ENCODE assay signal across 9 mouse cellular contexts in genomic region chr17:56479358-56479757, GRCm38 (mm10). TPM values are rescaled to one million over a fixed set of nuclear protein-coding genes. Genes with fewer than 3 reads are reported as not detected.
DNase-seq lines count a peak whose midpoint lies in the region; ATAC-seq and TF ChIP-seq lines count a peak whose summit lies in the region.
"Had no signal": no experiment of that assay in that cellular context is flagged by ENCODE, and none has a peak within 500 bp of the region (broad histone marks: within the 10 kb centered on the region; RNA-seq: fewer than 3 reads in every experiment).

No protein-coding gene starts in this region.

- peaks cover 8% of the 10 kb centered on the region for H3K4me1 ChIP-seq in intestine, embryonic 14.5 days (replicated peaks; ENCODE audit: control insufficient read depth, insufficient read depth, low read length)
- H3K4me1 ChIP-seq in intestine, embryonic 15.5 days (replicated peaks) = peaks cover 16% of the 10 kb centered on the region
- no peaks in the 10 kb centered on the region for H3K4me1 ChIP-seq in midbrain, postnatal 0 days (ENCODE audit: insufficient read depth, low read length)
- peaks cover 16% of the 10 kb centered on the region for H3K4me1 ChIP-seq in thymus, adult 2 months (replicated peaks; ENCODE audit: control insufficient read depth, insufficient read depth, low read length)

- H3K9ac ChIP-seq in intestine, embryonic 14.5 days (ENCODE audit: low read length) = no peak overlapping the region
- H3K9ac ChIP-seq in intestine, embryonic 15.5 days = no peak overlapping the region
- H3K9ac ChIP-seq in midbrain, postnatal 0 days (replicated peaks; ENCODE audit: low read length, poor library complexity, severe bottlenecking) = no peak overlapping the region
- H3K9ac ChIP-seq: limb, embryonic 15.5 days had no signal

- H3K9me3 ChIP-seq in intestine, embryonic 14.5 days (ENCODE audit: control insufficient read depth, low read length) = peaks cover 5% of the 10 kb centered on the region; the same call in 1 of the 2 replicates
- no peaks in the 10 kb centered on the region for H3K9me3 ChIP-seq in intestine, embryonic 15.5 days
- H3K9me3 ChIP-seq in midbrain, postnatal 0 days (ENCODE audit: low read length) = no peaks in the 10 kb centered on the region
- H3K9me3 ChIP-seq: limb, embryonic 15.5 days had no signal

- no peak for TF ChIP-seq POLR2A in thymus, adult 2 months (IDR thresholded peaks at IDR 0.05; ENCODE audit: control insufficient read depth, extremely low read depth, insufficient read depth, low read length, poor library complexity)

- 19% methylated on average over 6 of the region's 6 CpGs for WGBS in intestine, embryonic 14.5 days
- WGBS in intestine, embryonic 15.5 days = 16% methylated on average over 6 of the region's 6 CpGs
- WGBS in midbrain, postnatal 0 days = 16% methylated on average over 6 of the region's 6 CpGs
- WGBS in thymus, adult 2 months = 16% methylated on average over 6 of the region's 6 CpGs

- DNase-seq in intestine, embryonic 14.5 days (ENCODE audit: low spot score) = peak; percentile 85
- peak; percentile 68 to 76 for DNase-seq in CD8-positive naive resting alpha-beta T cell, adult 2 months (ENCODE audit: low read depth in 2 of 2, low spot score in 2 of 2)
- peak; percentile 85 for DNase-seq in brain, adult 2 months (ENCODE audit: low read depth, low spot score)
- peak; percentile 47 for DNase-seq in fibroblast of lung, adult 2 months (ENCODE audit: low read depth)
- peak in 1 of 2 experiments; percentile 78 for DNase-seq in layer of hippocampus, adult 2 months (ENCODE audit: low spot score in 2 of 2)
- DNase-seq in midbrain, postnatal 0 days (ENCODE audit: low spot score) = peak; percentile 74
- DNase-seq in thymus, adult 2 months = peak; percentile 75

- H3K27ac ChIP-seq in intestine, embryonic 14.5 days (ENCODE audit: low read depth) = no peak overlapping the region
- H3K27ac ChIP-seq in intestine, embryonic 15.5 days = no peak overlapping the region
- H3K27ac ChIP-seq in layer of hippocampus, adult 2 months = no peak overlapping the region
- H3K27ac ChIP-seq in midbrain, postnatal 0 days (ENCODE audit: low read depth, low read length) = no peak overlapping the region
- no peak overlapping the region for H3K27ac ChIP-seq in thymus, adult 2 months (ENCODE audit: control insufficient read depth, insufficient read depth, low read length)
- H3K27ac ChIP-seq: limb, embryonic 15.5 days had no signal

- H3K4me2 ChIP-seq in intestine, embryonic 14.5 days (ENCODE audit: low read length) = no peak overlapping the region
- H3K4me2 ChIP-seq in intestine, embryonic 15.5 days (replicated peaks) = no peak overlapping the region
- no peak overlapping the region for H3K4me2 ChIP-seq in midbrain, postnatal 0 days (ENCODE audit: low read depth, low read length, poor library complexity, severe bottlenecking)
- H3K4me2 ChIP-seq: limb, embryonic 15.5 days had no signal

- no peak for ATAC-seq in intestine, embryonic 14.5 days (replicated peaks; ENCODE audit: low FRiP score, low TSS enrichment, low read depth)
- no peak for ATAC-seq in intestine, embryonic 15.5 days
- ATAC-seq in midbrain, postnatal 0 days (ENCODE audit: low FRiP score) = no peak

- peak; percentile 93 for TF ChIP-seq CTCF in layer of hippocampus, adult 2 months (conservative IDR thresholded peaks at IDR 0.05)
- peak; percentile 83 for TF ChIP-seq CTCF in midbrain, postnatal 0 days (IDR thresholded peaks at IDR 0.05)
- TF ChIP-seq CTCF in thymus, adult 2 months (IDR thresholded peaks at IDR 0.05; ENCODE audit: borderline replicate concordance, control insufficient read depth, extremely low read depth, insufficient read depth, low read length, poor library complexity) = peak; percentile 81; the same call in 1 of the 2 replicates

- peaks cover 11% of the 10 kb centered on the region for H3K27me3 ChIP-seq in intestine, embryonic 14.5 days (replicated peaks; ENCODE audit: control insufficient read depth, insufficient read depth, low read length)
- peaks cover 16% of the 10 kb centered on the region for H3K27me3 ChIP-seq in intestine, embryonic 15.5 days (replicated peaks)
- no peaks in the 10 kb centered on the region for H3K27me3 ChIP-seq in midbrain, postnatal 0 days (ENCODE audit: insufficient read depth, low read length)
- H3K27me3 ChIP-seq in thymus, adult 2 months (ENCODE audit: control insufficient read depth, insufficient read depth, low read length) = peaks cover 11% of the 10 kb centered on the region

- no peaks in the 10 kb centered on the region for H3K36me3 ChIP-seq in intestine, embryonic 14.5 days (ENCODE audit: control insufficient read depth, insufficient read depth, low read length)
- H3K36me3 ChIP-seq in intestine, embryonic 15.5 days = no peaks in the 10 kb centered on the region
- no peaks in the 10 kb centered on the region for H3K36me3 ChIP-seq in midbrain, postnatal 0 days (ENCODE audit: insufficient read depth, low read length)
- no peaks in the 10 kb centered on the region for H3K36me3 ChIP-seq in thymus, adult 2 months (ENCODE audit: control insufficient read depth, insufficient read depth, low read length)
- H3K36me3 ChIP-seq: limb, embryonic 15.5 days had no signal

- H3K4me3 ChIP-seq in intestine, embryonic 14.5 days (ENCODE audit: low read depth, low read length) = no peak overlapping the region
- no peak overlapping the region for H3K4me3 ChIP-seq in intestine, embryonic 15.5 days (replicated peaks)
- H3K4me3 ChIP-seq in layer of hippocampus, adult 2 months = no peak overlapping the region
- no peak overlapping the region for H3K4me3 ChIP-seq in midbrain, postnatal 0 days (ENCODE audit: low read depth, low read length)
- H3K4me3 ChIP-seq in thymus, adult 2 months (ENCODE audit: control insufficient read depth, insufficient read depth, low read length) = no peak overlapping the region
- H3K4me3 ChIP-seq: limb, embryonic 15.5 days had no signal

RNA-seq across cellular contexts. Expression of gene Ptprs, which starts 3.1 kb away (rescaled TPM):
- polyA plus RNA-seq in intestine, embryonic 14.5 days (2014; fragmentation: Nextera tagmentation; extraction: Ambion mirVana) = 94.4 and 99.6 TPM in 2 replicates
- polyA plus RNA-seq in intestine, embryonic 15.5 days (2015; fragmentation: Nextera tagmentation; extraction: Ambion mirVana) = 56.3 and 56.8 TPM in 2 replicates
- 100 to 1,000 TPM; 666 to 670 TPM for total RNA-seq in layer of hippocampus, adult 2 months (2021)
- 716 and 795 TPM in 2 replicates for total RNA-seq in midbrain, postnatal 0 days (2014; rRNA removed)
- 208 and 225 TPM in 2 replicates for polyA plus RNA-seq in midbrain, postnatal 0 days (2015; fragmentation: Nextera tagmentation; extraction: Ambion mirVana)
- polyA plus RNA-seq in thymus, adult 2 months (2012; rRNA removed) = 235 and 305 TPM in 2 replicates

RNA-seq across cellular contexts. Expression of gene Znrf4, which starts 32.9 kb away (rescaled TPM):
- polyA plus RNA-seq in intestine, embryonic 14.5 days (2014; fragmentation: Nextera tagmentation; extraction: Ambion mirVana) = not detected in 2 replicates
- polyA plus RNA-seq in intestine, embryonic 15.5 days (2015; fragmentation: Nextera tagmentation; extraction: Ambion mirVana) = not detected in 2 replicates
- total RNA-seq in layer of hippocampus, adult 2 months (2021) = not detected
- total RNA-seq in midbrain, postnatal 0 days (2014; rRNA removed) = not detected in 2 replicates
- polyA plus RNA-seq in midbrain, postnatal 0 days (2015; fragmentation: Nextera tagmentation; extraction: Ambion mirVana) = not detected in 2 replicates
- polyA plus RNA-seq in thymus, adult 2 months (2012; rRNA removed) = 0.67 TPM in 1 of 2 replicates, not detected in the other
- polyA plus RNA-seq: limb, embryonic 15.5 days had no signal
